Mouse (Mus musculus): Measurements from ENCODE around the gene Krt8.

DNA sequence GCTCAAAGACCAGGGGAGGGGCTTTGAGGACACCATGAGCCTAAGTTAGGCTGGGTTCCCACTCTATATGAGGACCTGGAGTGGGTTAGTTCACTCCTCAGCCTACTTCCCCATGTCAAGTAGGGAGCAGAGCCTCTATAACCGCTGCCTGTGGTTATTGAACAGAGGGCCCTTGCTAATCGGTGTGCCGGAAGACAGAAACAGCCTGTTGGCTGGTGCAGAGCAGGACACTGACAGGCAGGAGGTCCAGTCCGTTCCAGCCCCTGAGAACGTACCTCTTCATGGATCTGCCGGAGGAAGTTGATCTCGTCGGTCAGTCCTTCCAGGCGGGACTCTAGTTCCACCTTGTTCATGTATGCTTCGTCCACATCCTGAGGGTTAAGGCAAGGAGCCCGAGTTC lies 5.1 kb downstream of the Krt8 start:
- TF ChIP-seq CTCF (IDR thresholded peaks at IDR 0.05; ENCODE audit: control insufficient read depth, insufficient read depth, insufficient read length) (no peak), MYOG (IDR thresholded peaks at IDR 0.05; ENCODE audit: control insufficient read depth, extremely low read depth, insufficient read length) (no peak)

Data from C2C12 (cell line).